Mouse (Mus musculus): ENCODE results near the gene Rassf4.

GRCm38 (mm10) chr6:116693639-116694038 is 19.9 kb upstream of the Rassf4 start:
- TF ChIP-seq POLR2A (IDR thresholded peaks at IDR 0.05; ENCODE audit: low read depth, low read length) (no peak), CHD1 (IDR thresholded peaks at IDR 0.05; ENCODE audit: low read depth, low read length) (no peak), ZC3H11A (IDR thresholded peaks at IDR 0.05; ENCODE audit: low read depth, low read length) (no peak), USF1 (IDR thresholded peaks at IDR 0.05; ENCODE audit: low read depth, low read length) (no peak), MXI1 (IDR thresholded peaks at IDR 0.05; ENCODE audit: low read depth, low read length) (no peak), UBTF (IDR thresholded peaks at IDR 0.05; ENCODE audit: low read depth, low read length) (no peak), CHD2 (IDR thresholded peaks at IDR 0.05; ENCODE audit: low read length) (no peak)

All from CH12.LX (cell line).